Comparison of ENCODE assay signal across 13 mouse cellular contexts in genomic region chr6:18314365-18314943, GRCm38 (mm10).
"Had no signal": no experiment of that assay in that cellular context is flagged by ENCODE, and none has a peak within 500 bp of the region (broad histone marks: within the 10 kb centered on the region; RNA-seq: fewer than 3 reads in every experiment).

No protein-coding gene starts in this region.

- H3K9me3 ChIP-seq: limb, embryonic 15.5 days; liver, embryonic 12.5 days; midbrain, embryonic 10.5 days; neural tube, embryonic 15.5 days had no signal

- ATAC-seq: liver, embryonic 12.5 days had no signal

- H3K27ac ChIP-seq: limb, embryonic 15.5 days; liver, embryonic 12.5 days; midbrain, embryonic 10.5 days; neural tube, embryonic 15.5 days; stomach, postnatal 0 days had no signal

- H3K4me3 ChIP-seq: limb, embryonic 15.5 days; liver, embryonic 12.5 days; midbrain, embryonic 10.5 days; myocyte; neural tube, embryonic 15.5 days had no signal

- DNase-seq: lung, embryonic 14.5 days; lung, postnatal 10 days; lung, postnatal 4 days; midbrain, embryonic 14.5 days; right cerebral cortex, adult 18-20 months; right cerebral cortex, postnatal 25 days; thymus, postnatal 14 days had no signal

- H3K4me1 ChIP-seq: limb, embryonic 15.5 days; liver, embryonic 12.5 days; midbrain, embryonic 10.5 days; neural tube, embryonic 15.5 days had no signal

- H3K9ac ChIP-seq: limb, embryonic 15.5 days; liver, embryonic 12.5 days; lung, embryonic 14.5 days; neural tube, embryonic 15.5 days had no signal

- H3K4me2 ChIP-seq: limb, embryonic 15.5 days; liver, embryonic 12.5 days; lung, embryonic 14.5 days; neural tube, embryonic 15.5 days had no signal

- H3K36me3 ChIP-seq: limb, embryonic 15.5 days; liver, embryonic 12.5 days; midbrain, embryonic 10.5 days; neural tube, embryonic 15.5 days had no signal

- H3K27me3 ChIP-seq: limb, embryonic 15.5 days; liver, embryonic 12.5 days; neural tube, embryonic 15.5 days had no signal
